Mouse (Mus musculus) c-Kit-negative CD71-positive TER-119-positive erythroid progenitor cells, embryonic 14.5 days (primary cell): ENCODE data around the gene Il31ra.

Experiments
- DNase-seq: peaks from one replicate; pipeline ENCODE4 v3.0.0-alpha.2; 2013; ENCODE audit warnings: low read depth, low spot score

Gene Il31ra

DNA sequence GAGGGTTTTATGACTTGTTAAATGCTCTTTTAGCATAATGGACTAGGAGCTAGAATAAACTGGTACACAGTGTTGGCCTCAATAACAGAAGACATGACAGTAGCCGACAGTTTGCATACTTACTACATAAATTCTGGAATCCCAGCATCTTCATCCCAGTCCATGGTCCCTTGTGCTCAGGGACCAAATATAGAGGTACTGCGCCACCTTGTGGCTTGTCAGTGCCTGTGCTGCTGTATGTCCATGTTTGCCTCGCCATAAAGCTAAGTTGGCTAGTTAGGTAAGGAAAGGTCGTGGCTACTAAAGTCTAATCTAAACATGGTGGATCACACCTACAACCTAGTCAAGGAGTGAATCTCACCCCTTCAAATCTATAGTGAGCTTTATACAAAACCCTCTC lies 84.7 kb downstream of the Il31ra start:
- peak; percentile 28 for DNase-seq

DNA sequence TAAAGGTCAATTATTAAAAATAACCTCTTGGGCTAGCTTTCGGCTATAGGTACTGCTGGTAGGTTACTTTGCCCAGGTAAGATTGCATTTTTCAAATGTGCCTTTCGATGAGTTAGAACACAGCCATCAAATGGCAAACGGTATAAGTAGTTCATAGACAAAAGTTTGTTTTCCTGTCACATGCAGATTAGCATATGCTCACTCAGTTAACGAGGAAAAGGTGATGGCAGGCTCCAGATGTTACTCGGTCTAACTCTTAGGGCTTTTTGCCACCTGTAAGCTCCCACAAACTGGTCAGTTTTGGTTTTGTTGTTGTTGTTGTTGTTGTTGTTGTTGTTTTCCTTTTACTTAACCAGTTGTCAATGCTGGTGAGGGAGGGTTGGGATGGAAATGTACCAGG lies 85.7 kb downstream of the Il31ra start:
- DNase-seq = no peak

DNA sequence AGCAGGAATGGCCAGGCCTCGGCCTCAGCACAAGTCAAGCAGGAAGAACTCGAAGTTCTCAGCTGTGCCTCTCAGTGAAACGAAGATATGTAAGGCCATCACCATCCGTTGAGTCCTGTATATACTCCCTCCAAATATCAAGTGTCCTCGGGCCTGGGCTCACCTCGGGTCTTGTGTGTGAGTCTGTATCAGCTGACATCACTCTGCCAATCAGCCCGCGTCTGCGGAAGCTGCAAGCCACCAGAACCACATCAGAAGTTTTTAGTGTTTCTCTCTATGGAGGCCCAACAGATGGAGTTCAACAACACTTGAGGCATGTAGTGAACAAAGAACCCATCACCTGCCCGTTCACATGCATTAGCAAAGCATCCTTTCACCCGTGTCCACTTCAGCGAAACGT lies 86.5 kb downstream of the Il31ra start:
- no peak for DNase-seq

DNA sequence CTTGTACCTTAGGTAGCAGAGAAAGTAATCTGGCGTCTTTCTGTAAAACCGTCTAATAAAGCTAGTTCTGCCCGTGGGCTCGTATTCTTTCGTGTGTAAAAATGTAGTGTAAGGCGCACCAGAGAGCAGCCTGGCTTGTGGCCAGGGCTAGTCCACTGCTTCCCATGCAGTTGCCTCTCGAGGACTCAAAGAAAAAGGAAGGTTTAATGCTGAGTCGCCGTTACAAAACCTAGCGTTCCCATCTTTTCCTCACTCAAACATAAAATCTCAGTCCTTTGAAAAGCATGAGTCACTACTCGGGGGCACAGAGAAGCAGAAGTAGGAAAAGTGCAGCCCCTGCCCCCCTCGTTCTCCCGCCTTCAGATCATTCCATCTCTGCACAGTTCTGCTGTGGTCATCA lies 87.4 kb downstream of the Il31ra start:
- DNase-seq = no peak

DNA sequence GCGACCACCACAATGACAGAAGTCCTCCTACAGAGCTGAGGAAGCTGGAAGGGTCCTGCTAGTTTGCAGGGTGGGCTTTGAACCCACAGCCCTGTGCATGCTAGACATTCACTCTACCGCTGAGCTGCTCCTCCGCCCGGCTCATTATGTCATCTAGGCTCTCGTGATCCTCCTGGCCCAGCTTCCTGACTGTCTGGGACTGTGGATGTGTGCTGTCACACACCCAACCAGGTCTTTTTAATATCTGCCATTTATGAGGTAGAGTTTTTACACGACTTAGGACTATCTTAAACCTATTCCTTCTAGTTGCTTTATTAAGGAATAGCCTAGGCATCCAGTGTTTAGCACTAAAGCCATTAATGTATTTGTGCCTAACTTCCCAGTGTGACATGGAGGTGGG lies 88.7 kb downstream of the Il31ra start:
- DNase-seq = no peak

DNA sequence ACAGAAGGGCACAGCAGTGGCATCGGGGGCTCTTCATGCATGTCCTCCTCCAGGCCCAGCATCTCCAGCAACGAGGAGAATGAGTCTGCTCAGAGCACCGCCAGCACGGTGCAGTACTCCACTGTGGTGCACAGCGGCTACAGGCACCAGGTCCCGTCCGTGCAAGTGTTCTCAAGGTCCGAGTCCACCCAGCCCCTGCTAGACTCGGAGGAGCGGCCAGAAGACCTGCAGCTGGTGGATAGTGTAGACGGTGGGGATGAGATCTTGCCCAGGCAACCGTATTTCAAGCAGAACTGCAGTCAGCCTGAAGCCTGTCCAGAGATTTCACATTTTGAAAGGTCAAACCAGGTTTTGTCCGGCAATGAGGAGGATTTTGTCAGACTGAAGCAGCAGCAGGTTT lies 90.3 kb downstream of the Il31ra start:
- no peak for DNase-seq

DNA sequence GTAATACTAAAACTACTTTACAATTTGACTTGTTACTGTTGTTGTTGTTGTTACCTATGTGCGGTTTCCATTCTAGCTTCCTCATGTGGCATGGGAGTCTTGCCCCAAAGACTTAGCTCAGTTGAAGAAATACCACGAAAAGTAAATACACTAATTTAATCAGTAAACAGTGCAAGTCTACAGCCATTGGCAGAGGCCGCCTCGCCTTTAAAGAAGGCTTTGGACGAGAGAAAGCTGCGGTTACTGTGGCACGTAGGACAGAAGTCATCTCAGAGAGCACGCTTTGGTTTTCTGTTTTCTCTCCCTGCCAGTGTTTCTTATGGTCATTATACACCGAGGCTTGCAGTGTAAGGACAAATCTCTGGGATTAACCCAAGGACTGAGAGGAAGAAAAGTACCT lies 93.7 kb downstream of the Il31ra start:
- no peak for DNase-seq

DNA sequence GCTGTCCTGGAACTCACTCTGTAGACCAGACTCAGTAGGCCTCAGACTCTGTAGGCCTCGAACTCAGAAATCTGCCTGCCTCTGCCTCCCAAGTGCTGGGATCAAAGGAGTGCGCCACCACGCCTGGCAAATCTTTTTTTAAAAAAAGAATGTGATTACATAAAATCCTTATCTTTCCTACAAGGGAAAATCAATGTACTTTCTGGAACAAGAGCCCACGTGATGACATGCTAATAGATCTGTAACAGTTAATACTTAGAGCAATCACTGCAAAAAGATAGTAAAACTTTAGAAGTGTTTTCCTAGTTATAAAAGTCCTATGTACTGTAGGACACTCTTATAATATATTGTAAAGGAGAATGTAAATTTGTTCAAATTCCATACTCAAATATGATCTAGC lies 94.1 kb downstream of the Il31ra start:
- DNase-seq = no peak

DNA sequence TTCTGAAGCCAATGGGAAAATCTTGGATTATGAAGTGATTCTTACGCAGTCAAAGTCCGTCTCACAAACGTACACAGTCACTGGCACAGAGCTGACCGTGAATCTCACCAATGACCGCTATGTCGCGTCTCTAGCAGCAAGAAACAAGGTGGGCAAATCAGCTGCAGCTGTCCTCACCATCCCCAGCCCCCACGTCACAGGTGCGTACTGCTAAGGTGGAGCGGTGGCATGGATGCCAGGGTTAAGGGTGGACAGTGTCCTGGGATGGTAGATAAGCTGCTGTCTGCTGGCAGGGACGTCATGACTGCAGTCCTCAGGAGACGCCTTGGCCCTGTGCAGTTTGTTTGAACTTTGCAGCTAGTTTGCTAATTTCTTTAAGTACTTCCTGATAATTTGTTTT lies 99.6 kb downstream of the Il31ra start:
- DNase-seq = no peak

DNA sequence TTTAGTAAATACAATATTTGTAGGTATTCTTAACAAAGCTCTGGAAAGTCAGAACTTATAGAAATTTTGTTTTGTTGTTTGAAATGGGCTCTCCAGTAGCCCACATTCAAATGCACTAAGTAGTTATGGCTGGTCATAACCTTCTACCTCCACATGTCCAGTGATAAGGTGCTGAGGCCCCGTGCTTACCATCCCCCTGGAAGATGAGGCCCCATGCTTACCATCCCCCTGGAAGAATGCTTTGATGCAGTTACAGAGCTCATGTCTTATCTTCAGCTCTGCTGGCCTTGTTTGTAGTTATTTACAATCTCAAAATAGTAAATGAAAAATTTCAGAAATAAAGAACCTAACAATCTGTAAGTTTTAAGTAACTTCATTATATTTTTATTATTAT lies 101.9 kb downstream of the Il31ra start:
- DNase-seq = no peak

DNA sequence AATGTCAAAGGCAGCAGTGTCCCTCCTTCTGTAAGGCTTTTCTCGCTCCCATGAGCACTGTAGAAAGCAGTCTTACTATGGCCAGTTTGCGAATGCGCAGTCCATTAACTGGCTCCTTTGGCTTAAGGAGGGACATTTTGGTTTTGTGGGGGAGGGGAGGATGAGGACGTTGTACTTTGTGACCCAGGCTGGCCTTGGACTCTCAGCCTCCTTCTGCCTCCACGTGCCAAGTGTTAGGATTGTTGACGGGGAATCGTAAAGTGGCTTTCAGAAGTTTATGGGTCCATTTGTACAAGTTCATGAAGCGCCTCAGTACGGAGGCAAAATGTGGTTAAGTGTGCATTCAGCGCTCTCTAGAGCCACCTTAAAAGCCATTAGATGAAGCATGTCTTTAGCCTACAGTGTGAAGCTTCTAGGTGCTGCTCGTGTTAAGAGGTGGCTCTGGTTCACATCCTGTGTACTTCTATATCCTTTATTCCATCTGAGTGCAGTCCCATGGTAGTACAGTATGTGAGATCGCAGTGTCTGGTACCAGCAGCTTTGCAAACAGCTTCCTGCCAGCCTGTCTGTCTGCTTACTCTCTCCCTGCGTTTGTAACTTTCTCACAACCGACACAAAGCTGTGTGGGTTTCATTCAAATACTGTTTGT lies 102.4 kb downstream of the Il31ra start:
- DNase-seq = no peak

DNA sequence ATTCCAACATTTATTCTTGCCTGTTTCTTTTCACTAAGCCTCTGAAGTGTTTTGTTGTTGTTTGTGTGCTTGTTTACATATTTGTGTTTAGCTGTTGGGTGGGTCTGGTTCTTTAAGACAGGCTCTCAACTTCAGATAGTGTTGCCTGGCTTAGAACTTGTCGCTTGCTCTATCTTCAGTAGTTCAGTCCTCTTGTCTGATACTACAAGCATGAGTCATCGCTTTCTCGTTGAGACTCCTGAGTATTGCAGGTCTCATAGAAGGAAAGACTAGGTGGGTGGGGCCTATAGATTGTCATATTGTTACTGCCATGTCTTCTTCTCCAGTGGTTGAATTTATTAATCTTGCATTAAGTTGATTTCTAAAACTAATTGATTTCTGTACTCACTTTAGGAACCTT lies 104.1 kb downstream of the Il31ra start:
- no peak for DNase-seq

DNA sequence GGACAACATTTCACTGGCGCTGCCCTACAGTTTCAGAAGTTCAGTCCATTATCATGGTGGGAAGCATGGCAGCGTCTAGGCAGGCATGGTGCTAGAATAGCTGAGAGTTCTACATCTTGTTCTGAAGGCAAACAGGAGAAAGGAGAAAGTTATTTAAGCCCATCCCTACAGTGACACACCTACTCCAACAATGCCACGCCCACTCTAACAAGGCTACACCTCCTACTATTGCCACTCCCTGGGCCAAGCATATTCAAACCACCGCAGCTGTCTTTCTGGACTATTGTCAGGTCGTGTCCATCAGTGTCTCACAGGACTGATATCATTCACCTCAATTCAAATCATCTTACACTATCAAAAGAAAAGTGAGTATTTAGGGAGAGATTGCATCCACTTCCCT lies 107.5 kb downstream of the Il31ra start:
- DNase-seq = no peak

DNA sequence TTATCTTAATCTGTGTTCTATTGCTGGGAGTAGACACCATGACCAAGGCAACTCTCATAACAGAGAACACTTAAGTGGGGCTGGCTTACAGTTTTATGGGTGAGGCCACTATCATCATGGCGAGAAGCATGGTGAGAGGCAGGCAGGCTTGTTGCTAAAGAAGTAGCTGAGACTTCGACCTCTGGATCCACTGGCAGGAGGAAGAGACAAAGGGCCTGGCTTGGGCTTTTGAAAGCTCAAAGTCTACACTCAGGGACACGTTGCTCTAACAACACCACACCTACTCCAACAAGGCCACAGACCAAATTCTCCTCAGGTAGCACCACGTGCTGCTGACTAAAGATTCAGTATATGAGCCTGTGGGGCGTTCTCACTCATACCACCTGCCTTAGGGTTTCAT lies 107.9 kb downstream of the Il31ra start:
- no peak for DNase-seq

DNA sequence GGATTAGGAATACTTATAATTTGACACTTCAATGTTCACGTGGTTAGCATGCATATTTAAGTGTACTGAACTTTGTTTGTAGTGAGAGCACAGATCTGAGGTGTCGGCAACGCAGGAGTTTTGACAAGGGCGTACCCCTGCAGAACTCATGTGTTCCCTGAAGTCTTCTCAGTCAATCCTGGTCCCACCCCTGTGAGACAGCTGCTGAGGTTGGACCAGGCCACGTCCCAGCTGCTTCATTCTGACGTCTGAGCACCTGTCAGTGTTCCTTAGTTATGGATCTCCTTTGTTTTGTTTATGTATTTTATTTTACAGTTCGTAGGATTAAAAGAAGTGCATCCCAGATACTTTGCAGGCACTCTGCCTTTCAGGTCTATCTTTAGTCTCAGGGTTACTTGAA lies 111.1 kb downstream of the Il31ra start:
- DNase-seq = no peak

DNA sequence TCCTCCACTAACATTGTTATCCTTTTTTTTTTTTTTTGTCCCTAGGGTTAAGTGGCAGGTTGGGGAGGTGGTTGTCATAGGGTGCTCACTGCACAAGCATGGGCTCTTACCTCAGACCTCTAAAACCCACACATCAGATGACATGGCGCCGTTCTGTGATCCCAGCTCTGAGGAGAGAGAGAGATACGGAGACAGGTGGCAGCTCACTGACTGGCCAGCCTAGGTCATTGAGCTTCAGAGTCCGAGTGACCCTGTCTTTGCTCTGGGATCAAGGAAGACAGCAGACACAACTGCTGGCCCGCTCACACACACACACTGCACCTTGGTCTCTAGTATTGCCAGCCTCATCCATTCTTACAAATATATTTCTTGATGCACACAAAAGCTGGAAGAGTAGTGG lies 111.6 kb downstream of the Il31ra start:
- no peak for DNase-seq

DNA sequence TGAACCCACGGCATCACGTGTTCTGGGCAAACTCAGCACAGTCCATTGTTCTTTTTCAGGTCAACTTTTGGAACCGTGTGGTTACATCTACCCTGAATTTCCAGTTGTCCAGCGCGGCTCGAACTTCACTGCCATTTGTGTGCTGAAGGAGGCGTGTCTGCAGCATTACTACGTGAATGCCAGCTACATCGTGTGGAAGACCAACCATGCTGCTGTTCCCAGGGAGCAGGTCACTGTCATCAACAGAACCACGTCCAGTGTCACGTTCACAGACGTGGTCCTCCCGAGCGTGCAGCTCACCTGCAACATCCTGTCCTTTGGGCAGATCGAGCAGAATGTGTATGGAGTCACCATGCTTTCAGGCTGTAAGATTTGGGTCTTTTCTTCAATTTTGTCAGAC lies 114.2 kb downstream of the Il31ra start:
- DNase-seq = no peak

DNA sequence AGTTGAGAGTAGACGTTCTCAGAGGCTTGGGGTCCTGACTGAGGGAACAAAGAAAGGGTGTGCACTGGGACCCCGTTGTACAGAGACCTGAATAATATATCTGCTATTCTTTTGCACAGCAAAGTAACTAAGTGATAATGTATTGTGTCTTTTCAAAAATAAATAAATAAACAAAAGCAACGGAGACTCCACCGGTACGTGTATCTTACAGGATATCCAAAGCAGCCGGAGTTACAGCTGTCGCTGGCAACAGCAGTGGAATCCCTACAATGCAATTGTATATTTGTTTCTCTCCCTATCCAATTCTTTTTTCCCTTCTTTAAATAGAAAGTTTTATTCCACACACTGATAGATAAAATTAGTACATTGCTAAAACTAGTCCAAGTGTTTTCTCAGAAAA lies 115.1 kb downstream of the Il31ra start:
- DNase-seq = no peak

DNA sequence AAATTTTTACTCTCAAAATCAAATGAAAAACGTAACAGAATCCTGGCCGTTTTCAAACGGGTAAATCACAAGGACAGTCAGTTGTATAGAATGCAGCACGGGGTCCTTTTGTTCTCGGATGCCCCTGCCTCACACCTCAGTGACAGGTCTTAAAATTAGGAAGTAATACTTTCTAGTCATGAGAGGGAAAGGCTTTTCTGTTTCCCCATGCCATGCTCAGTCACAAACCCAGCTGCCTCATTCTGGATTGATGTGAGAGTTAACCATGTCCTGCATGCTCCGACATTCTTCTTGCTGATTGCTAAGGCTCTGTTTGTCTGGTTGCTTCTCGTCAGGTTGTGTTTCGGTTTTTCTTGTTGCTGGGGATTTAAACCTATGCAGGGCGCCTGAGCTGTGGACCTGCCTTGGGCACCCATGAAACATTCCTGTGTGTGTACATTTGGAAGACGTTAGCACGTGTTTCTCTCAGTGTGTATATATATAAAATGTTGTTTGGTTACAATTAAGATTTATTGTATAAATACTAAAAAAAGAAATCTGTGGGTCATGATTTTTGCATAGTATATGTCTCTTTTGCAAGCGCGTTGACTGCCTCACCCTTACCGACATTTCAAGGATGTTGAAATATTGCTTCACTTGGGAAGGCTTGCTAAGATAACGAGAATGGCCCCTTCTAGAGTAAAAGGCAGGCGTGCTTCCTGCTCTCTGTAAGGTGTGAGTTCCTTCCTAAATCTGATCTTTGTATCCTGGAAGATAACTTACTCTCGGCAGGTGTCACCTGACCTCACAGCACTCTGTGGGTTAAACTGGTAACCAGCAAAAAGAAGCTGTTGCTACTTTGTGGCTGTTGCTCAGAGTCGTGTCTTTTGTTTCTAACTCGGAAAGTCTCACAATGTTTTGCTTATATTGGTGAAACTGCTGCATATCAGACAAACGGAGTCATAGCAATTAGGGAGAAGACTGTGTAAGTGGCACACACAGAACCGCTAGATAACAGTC lies 120.1 kb downstream of the Il31ra start:
- DNase-seq = no peak

DNA sequence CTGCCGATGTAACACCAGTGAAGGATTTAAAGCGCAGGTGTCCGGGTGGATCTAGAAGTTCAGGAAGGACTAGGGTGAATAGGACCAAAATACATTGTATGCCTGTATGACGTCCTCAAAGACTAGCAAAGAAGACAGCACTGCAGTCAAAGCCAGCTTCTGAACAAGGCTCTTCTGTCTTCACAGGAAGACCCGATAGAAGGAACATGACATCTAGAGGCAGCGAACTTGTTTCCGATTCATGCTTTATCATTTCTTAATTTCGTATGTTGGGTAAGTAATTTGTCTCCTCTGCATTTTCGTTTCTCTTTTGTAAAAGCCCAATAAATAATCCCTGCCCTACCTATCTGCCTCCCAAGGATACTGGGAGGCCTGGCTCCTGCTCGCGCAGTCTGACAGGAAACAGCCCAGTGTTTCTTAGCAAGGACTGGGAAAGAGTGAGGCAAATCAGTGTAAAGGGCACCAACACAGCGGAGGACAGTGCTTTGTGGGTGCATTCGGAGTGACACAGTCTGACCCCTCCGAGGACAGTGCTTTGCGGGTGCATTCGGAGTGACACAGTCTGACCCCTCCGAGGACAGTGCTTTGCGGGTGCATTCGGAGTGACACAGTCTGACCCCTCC lies 121.6 kb downstream of the Il31ra start:
- DNase-seq = no peak

DNA sequence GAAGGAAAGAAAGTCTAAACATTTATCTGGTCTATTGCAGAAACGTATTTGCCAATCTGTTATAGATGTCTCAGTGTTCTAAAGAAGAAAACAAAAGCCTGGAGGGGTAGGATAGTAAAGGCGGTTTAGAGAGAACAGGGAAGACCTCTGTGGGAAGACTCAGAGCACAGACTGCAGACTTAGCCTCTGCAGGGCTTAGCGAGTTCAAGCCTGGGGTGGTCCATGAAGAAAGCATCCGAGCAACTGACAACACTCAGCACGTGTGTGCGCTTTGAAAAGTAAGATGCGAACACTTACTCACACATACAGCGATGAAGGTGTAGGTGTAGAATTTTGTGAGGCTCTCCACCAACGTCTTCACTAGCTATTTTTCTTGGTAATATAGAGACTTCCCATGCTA lies 123.0 kb downstream of the Il31ra start:
- DNase-seq = no peak
